Mouse (Mus musculus) intestine, postnatal 0 days (tissue): ENCODE data around the gene Cpa1. TPM values are rescaled to one million over a fixed set of nuclear protein-coding genes. Genes with fewer than 3 reads are reported as not detected.

Source experiments
- ATAC-seq: fragments of 200-750 bp; cut with Nextera tagmentation; 2 replicates; pipeline ENCODE4 v1.8.0; 2017; ENCODE audit warnings: mild to moderate bottlenecking, moderate TSS enrichment, moderate library complexity
- H3K27ac ChIP-seq: fragments of 300-500 bp; sonication (generic); 2 replicates; pipeline ENCODE4 v1.5.1; 2014; ENCODE audit warnings: mild to moderate bottlenecking, low read depth, low read length, moderate library complexity
- H3K27me3 ChIP-seq: fragments of 300-500 bp; sonication (generic); replicated peaks from 2 replicates; pipeline ENCODE4 v1.6.1; 2014; ENCODE audit warnings: low read length, mixed read lengths; ENCODE audit not compliant: control insufficient read depth, insufficient read depth
- H3K36me3 ChIP-seq: fragments of 300-500 bp; sonication (generic); 2 replicates; pipeline ENCODE4 v1.6.1; 2014; ENCODE audit warnings: mild to moderate bottlenecking, moderate library complexity; ENCODE audit not compliant: control insufficient read depth, insufficient read depth
- H3K4me1 ChIP-seq: fragments of 300-500 bp; sonication (generic); replicated peaks from 2 replicates; pipeline ENCODE4 v1.6.1; 2014; ENCODE audit warnings: antibody characterized with exemption, low read length, mixed read lengths; ENCODE audit not compliant: control insufficient read depth, insufficient read depth
- H3K4me2 ChIP-seq: fragments of 300-500 bp; sonication (generic); replicated peaks from 2 replicates; pipeline ENCODE4 v1.6.1; 2014; ENCODE audit warnings: low read depth, mild to moderate bottlenecking, moderate library complexity
- H3K4me3 ChIP-seq: fragments of 300-500 bp; sonication (generic); 2 replicates; pipeline ENCODE4 v1.5.1; 2014; ENCODE audit warnings: low read depth, low read length
- H3K9ac ChIP-seq: fragments of 300-500 bp; sonication (generic); 2 replicates; pipeline ENCODE4 v1.6.1; 2014; ENCODE audit warnings: mild to moderate bottlenecking, low read depth, low read length
- H3K9me3 ChIP-seq: fragments of 300-500 bp; sonication (generic); 2 replicates; pipeline ENCODE4 v1.6.1; 2016; ENCODE audit warnings: mixed run types; ENCODE audit not compliant: control insufficient read depth
- CTCF ChIP-seq: sonication (generic); IDR thresholded peaks from 2 replicates; pipeline ENCODE4 v1.5.1; 2016; ENCODE audit warnings: low read depth, mild to moderate bottlenecking, control low read depth, antibody characterized with exemption, moderate library complexity
- WGBS: fragments of 180-500 bp; shearing (Covaris S2); extraction: QIAGEN DNeasy Blood & Tissue Kit; methylation state at CpG from one replicate; pipeline ENCODE4 v1.1.7; 2014; 5-methylcytosine and 5-hydroxymethylcytosine counted together
- polyA plus RNA-seq: library from polyadenylated mRNA; unstranded; fragments of >200 nt; fragmentation: Nextera tagmentation; extraction: Ambion mirVana; gene quantifications from 2 replicates; pipeline ENCODE4 v1.2.1, GENCODE M21; 2015

Gene Cpa1
- polyA plus RNA-seq, 1 experiment from 2014 or later = 3.5 TPM

DNA sequence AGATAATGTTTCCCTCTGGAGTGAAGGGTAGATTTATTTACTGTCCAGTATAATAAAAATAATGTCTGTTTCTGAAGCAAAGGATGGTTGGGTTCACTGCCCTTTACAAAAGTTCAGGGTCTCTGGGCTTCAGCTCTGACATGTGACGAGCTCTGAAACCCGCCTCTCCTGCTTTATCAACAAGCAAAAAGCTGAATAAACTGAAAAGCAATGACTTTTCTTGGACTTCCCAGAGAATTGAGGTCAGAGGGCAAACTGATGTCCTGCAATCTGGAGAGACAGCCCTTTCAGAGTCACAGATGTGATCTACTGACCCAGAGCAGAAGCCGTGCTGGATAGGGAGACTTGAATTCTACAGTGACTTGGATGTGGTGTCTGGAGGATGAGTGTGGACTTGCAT, 39.0 kb upstream of the Cpa1 start:
- H3K27ac ChIP-seq = no peak overlapping the region
- H3K9ac ChIP-seq = no peak overlapping the region
- no peak overlapping the region for H3K4me3 ChIP-seq
- H3K9me3 ChIP-seq = no peaks in the 10 kb centered on the region
- WGBS = 64% methylated on average over 3 of the region's 3 CpGs
- TF ChIP-seq CTCF = no peak
- ATAC-seq = no peak
- H3K36me3 ChIP-seq = no peaks in the 10 kb centered on the region
- H3K27me3 ChIP-seq = no peaks in the 10 kb centered on the region
- H3K4me1 ChIP-seq = no peaks in the 10 kb centered on the region
- H3K4me2 ChIP-seq = no peak overlapping the region

GRCm38 (mm10) chr6:30600995-30601394, 38.0 kb upstream of the Cpa1 start:
- TF ChIP-seq CTCF = no peak
- Histone ChIP-seq H3K4me2 (no peak overlapping the region), H3K4me1 (no peaks in the 10 kb centered on the region), H3K27me3 (no peaks in the 10 kb centered on the region), H3K27ac (no peak overlapping the region), H3K4me3 (no peak overlapping the region), H3K36me3 (no peaks in the 10 kb centered on the region), H3K9ac (no peak overlapping the region), H3K9me3 (no peaks in the 10 kb centered on the region)
- WGBS = 83% methylated on average over 1 of the region's 1 CpGs
- ATAC-seq = no peak

DNA sequence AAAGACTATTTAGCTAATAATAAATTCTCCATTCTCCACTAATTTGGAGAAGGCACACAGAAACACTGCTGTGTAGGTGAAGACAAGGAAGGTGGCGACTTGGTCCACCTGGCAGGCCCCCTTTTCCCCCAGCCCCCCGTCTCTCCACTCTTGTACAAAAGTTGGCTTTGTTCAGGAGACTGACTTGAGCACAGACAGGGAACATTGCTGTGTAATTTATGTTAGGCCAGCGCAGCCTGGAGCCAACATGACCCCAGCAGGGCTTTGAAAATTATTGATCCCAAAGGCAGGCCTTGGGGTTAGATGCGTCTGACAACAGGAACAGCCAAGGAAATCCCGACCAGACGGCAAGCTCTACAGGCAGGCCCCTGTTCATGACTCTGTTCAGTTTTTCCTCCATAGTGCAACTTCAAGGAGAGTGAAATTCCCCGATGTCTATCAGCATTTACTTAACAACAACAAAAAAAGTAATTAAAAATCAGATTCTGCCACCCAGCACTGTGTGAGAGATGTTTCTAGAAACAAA, 34.6 kb upstream of the Cpa1 start:
- Histone ChIP-seq H3K4me2 (no peak overlapping the region), H3K4me1 (no peaks in the 10 kb centered on the region), H3K36me3 (no peaks in the 10 kb centered on the region), H3K27me3 (no peaks in the 10 kb centered on the region), H3K27ac (no peak overlapping the region), H3K9ac (no peak overlapping the region), H3K4me3 (no peak overlapping the region), H3K9me3 (no peaks in the 10 kb centered on the region)
- ATAC-seq = no peak
- TF ChIP-seq CTCF = no peak
- WGBS = 63% methylated on average over 7 of the region's 7 CpGs

GRCm38 (mm10) chr6:30605111-30605510, 33.9 kb upstream of the Cpa1 start:
- Histone ChIP-seq H3K9ac (no peak overlapping the region), H3K9me3 (no peaks in the 10 kb centered on the region), H3K36me3 (no peaks in the 10 kb centered on the region), H3K27ac (no peak overlapping the region), H3K4me3 (no peak overlapping the region), H3K4me2 (no peak overlapping the region), H3K27me3 (no peaks in the 10 kb centered on the region), H3K4me1 (no peaks in the 10 kb centered on the region)
- 89% methylated on average over 4 of the region's 4 CpGs for WGBS
- TF ChIP-seq CTCF = no peak
- ATAC-seq = no peak

- 72% methylated on average over 5 of the region's 5 CpGs for WGBS
- ATAC-seq = no peak
- H3K36me3 ChIP-seq = no peaks in the 10 kb centered on the region
- no peaks in the 10 kb centered on the region for H3K9me3 ChIP-seq
- H3K9ac ChIP-seq = no peak overlapping the region
- TF ChIP-seq CTCF = no peak
- no peaks in the 10 kb centered on the region for H3K4me1 ChIP-seq
- H3K27ac ChIP-seq = no peak overlapping the region
- H3K4me2 ChIP-seq = no peak overlapping the region
- H3K27me3 ChIP-seq = no peaks in the 10 kb centered on the region
- no peak overlapping the region for H3K4me3 ChIP-seq
These were observed 33.3 kb upstream of the Cpa1 start for GRCm38 (mm10) chr6:30605672-30606071.

GRCm38 (mm10) chr6:30610710-30611109, 28.3 kb upstream of the Cpa1 start, which contains the start of gene Cpa5:
TSS of gene Cpa5 (plus strand) at chr6:30611010.
- Histone ChIP-seq H3K36me3 (no peaks in the 10 kb centered on the region), H3K27me3 (no peaks in the 10 kb centered on the region), H3K27ac (no peak within 1 kb of the TSS), H3K4me3 (no peak within 1 kb of the TSS), H3K9ac (no peak within 1 kb of the TSS), H3K9me3 (no peaks in the 10 kb centered on the region), H3K4me1 (no peaks in the 10 kb centered on the region), H3K4me2 (no peak within 1 kb of the TSS)
- no peak for TF ChIP-seq CTCF
- ATAC-seq = no peak
- 97% methylated on average over 7 of the region's 7 CpGs for WGBS

DNA sequence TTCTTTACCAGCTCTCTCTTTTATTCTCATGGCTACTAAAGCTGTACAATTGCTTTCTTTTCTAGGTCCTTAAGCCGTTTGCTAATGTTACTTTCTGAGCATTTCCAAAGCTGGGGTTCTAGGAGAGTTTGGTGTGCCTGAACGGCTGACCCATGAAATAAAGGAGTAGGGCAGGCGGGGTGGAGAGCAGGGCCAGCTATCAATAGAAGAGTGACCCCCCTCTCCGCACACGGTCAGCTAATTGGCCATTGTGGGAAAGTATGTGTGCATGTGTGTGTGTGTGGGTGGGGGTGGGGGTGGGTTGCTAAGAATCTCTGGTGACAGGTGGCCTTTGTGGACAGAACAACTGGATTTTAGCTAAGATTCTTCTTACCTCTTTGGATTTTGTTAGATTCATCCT, 27.8 kb upstream of the Cpa1 start:
- TF ChIP-seq CTCF = no peak
- H3K27me3 ChIP-seq = no peaks in the 10 kb centered on the region
- H3K9me3 ChIP-seq = no peaks in the 10 kb centered on the region
- no peak overlapping the region for H3K27ac ChIP-seq
- WGBS = 77% methylated on average over 5 of the region's 5 CpGs
- no peak overlapping the region for H3K9ac ChIP-seq
- H3K4me3 ChIP-seq = no peak overlapping the region
- no peaks in the 10 kb centered on the region for H3K4me1 ChIP-seq
- no peaks in the 10 kb centered on the region for H3K36me3 ChIP-seq
- no peak overlapping the region for H3K4me2 ChIP-seq
- no peak for ATAC-seq
